Mouse (Mus musculus) lung, postnatal 0 days (tissue): ENCODE data around the gene Slfn14. TPM values are rescaled to one million over a fixed set of nuclear protein-coding genes. Genes with fewer than 3 reads are reported as not detected.

Experiments
- ATAC-seq: fragments of 200-750 bp; cut with Nextera tagmentation; 2 replicates; pipeline ENCODE4 v1.8.0; 2017; ENCODE audit warnings: moderate library complexity
- DNase-seq: peaks from one replicate; pipeline ENCODE4 v3.0.0-alpha.2; 2016; ENCODE audit warnings: low spot score
- H3K27ac ChIP-seq: fragments of 300-500 bp; sonication (generic); 2 replicates; pipeline ENCODE4 v1.5.1; 2014; ENCODE audit warnings: antibody characterized with exemption, mild to moderate bottlenecking, low read length, mixed read lengths
- H3K27me3 ChIP-seq: fragments of 300-500 bp; sonication (generic); replicated peaks from 2 replicates; pipeline ENCODE4 v1.6.1; 2014; ENCODE audit warnings: low read length, mixed read lengths; ENCODE audit not compliant: insufficient read depth
- H3K36me3 ChIP-seq: fragments of 300-500 bp; sonication (generic); 2 replicates; pipeline ENCODE4 v1.6.1; 2014; ENCODE audit warnings: low read length, mixed read lengths; ENCODE audit not compliant: insufficient read depth
- H3K4me1 ChIP-seq: fragments of 300-500 bp; sonication (generic); 2 replicates; pipeline ENCODE4 v1.6.1; 2014; ENCODE audit warnings: antibody characterized with exemption, low read depth, low read length, mixed read lengths; ENCODE audit not compliant: insufficient read depth
- H3K4me2 ChIP-seq: fragments of 300-500 bp; sonication (generic); replicated peaks from 2 replicates; pipeline ENCODE4 v1.6.1; 2014; ENCODE audit warnings: low read depth, mild to moderate bottlenecking, low read length, moderate library complexity, mixed read lengths
- H3K4me3 ChIP-seq: fragments of 300-500 bp; sonication (generic); 2 replicates; pipeline ENCODE4 v1.5.1; 2014; ENCODE audit warnings: low read depth, low read length
- H3K9ac ChIP-seq: fragments of 300-500 bp; sonication (generic); replicated peaks from 2 replicates; pipeline ENCODE4 v1.6.1; 2014; ENCODE audit warnings: low read depth, mild to moderate bottlenecking
- H3K9me3 ChIP-seq: fragments of 300-500 bp; sonication (generic); 2 replicates; pipeline ENCODE4 v1.6.1; 2016; ENCODE audit warnings: low read length, mixed read lengths
- CTCF ChIP-seq: IDR thresholded peaks from 2 replicates; pipeline ENCODE4 v1.5.1; 2016; ENCODE audit warnings: antibody characterized with exemption, mild to moderate bottlenecking
- EP300 ChIP-seq: IDR thresholded peaks from 2 replicates; pipeline ENCODE4 v1.6.1; 2016; ENCODE audit warnings: antibody characterized with exemption, mild to moderate bottlenecking, control low read depth
- WGBS: fragments of 180-500 bp; shearing (Covaris S2); extraction: QIAGEN DNeasy Blood & Tissue Kit; methylation state at CpG from one replicate; pipeline ENCODE4 v1.1.7; 2014; 5-methylcytosine and 5-hydroxymethylcytosine counted together
- polyA plus RNA-seq: library from polyadenylated mRNA; unstranded; fragments of >200 nt; fragmentation: Nextera tagmentation; extraction: Ambion mirVana; gene quantifications from 2 replicates; pipeline ENCODE4 v1.2.1, GENCODE M21; 2015

Gene Slfn14
- polyA plus RNA-seq, 1 experiment from 2014 or later, result 0.75 TPM

DNA sequence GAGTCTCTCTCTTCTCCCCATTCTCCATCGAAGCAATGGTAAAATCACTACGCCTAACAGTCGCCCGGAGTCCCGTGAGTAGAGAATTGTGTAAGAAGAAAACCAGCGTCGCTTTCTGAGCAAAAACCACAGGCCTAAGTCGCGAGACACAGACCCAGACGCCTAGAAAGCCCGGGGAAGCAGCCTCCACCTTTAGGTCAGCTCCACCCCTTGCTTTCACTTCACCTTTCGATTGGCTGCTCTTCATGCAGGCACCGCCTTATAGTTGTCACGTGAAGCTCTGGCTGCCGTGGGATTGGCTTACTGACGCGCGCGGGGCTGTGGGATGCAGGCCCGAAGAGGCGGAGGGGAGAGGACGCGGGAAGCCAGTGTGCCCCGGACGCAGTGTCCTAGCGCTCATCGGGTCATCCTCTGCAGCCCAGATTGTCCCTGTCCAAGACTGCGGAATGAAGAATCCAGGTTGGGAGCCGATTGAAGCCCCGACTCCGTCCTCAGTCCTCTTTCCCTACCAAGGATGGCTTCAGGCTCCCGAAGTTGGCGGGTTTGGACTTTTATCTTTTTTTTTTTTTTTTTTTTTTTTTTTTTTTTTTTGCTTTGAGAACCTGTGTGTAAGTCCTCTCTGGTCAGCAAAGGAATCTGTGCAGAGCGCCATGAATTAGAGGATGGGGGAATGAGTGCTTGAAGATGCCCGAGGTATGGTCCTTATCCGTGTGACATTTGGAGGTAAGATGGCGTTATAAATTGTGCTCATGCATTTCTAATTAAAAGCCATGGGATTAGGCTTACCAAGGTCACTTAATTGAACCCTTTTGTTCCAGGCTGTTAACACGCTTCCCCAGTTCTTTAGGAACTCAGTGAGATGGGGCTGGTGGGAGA is 5.1 kb upstream of the Slfn14 start:
- H3K4me2 ChIP-seq, result peak overlapping the region; percentile 73
- H3K4me3 ChIP-seq, result peak overlapping the region; percentile 56
- WGBS, result under 1% methylated on average over 38 of the region's 38 CpGs
- no peaks in the 10 kb centered on the region for H3K36me3 ChIP-seq
- H3K27ac ChIP-seq, result peak overlapping the region; percentile 65
- peaks cover 2% of the 10 kb centered on the region; the same call in 1 of the 2 replicates for H3K4me1 ChIP-seq
- no peaks in the 10 kb centered on the region for H3K9me3 ChIP-seq
- peak; percentile 99 for DNase-seq
- peak; percentile 100 for ATAC-seq
- no peaks in the 10 kb centered on the region for H3K27me3 ChIP-seq
- TF ChIP-seq CTCF, result no peak
- TF ChIP-seq EP300, result no peak
- H3K9ac ChIP-seq, result peak overlapping the region; percentile 53

DNA sequence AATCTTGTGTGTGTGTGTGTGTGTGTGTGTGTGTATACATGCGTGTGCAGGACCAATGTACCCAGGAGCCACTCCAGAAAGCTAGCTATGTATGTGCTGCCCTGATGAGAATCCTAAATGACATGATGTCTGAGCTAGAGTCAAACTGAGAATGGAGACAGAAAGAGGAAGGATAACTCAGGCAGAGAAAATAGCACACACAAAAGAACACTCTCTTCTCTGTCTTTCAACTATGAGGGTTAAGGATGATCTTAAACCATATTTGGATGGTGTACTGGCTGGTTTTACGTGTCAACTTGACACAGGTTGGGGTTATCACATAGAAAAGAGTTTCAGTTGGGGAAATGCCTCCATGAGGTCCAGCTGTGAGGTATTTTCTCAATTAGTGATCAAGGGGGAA is 3.1 kb upstream of the Slfn14 start:
- H3K9me3 ChIP-seq, result no peaks in the 10 kb centered on the region
- H3K4me3 ChIP-seq, result no peak overlapping the region
- H3K4me2 ChIP-seq, result no peak overlapping the region
- H3K9ac ChIP-seq, result no peak overlapping the region
- 82% methylated on average over 2 of the region's 2 CpGs for WGBS
- H3K4me1 ChIP-seq, result peaks cover 2% of the 10 kb centered on the region; the same call in 1 of the 2 replicates
- no peak overlapping the region for H3K27ac ChIP-seq
- no peaks in the 10 kb centered on the region for H3K27me3 ChIP-seq
- DNase-seq (no peak), ATAC-seq (no peak)
- TF ChIP-seq EP300, result no peak
- no peak for TF ChIP-seq CTCF
- H3K36me3 ChIP-seq, result no peaks in the 10 kb centered on the region

DNA sequence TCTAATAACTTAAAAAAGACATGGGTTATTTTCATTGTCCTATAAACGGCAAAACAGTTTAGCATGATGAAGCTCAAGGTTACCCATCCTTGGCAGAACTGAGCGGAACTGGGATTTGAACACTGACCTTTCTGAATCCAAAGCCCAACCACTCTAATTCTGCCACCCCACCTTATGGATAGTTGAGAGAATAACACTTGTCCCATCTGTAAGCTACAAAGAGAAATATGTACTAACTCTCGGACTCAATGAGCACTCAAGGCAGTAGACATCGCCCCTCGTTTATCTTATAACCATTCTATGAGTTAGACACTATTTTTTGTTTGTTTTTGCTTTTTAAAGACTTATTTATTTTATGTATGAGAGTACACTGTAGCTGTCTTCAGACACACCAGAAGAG is 2.5 kb upstream of the Slfn14 start:
- no peaks in the 10 kb centered on the region for H3K27me3 ChIP-seq
- 87% methylated on average over 5 of the region's 5 CpGs for whole genome bisulfite sequencing
- no peak overlapping the region for H3K4me2 ChIP-seq
- H3K4me1 ChIP-seq, result peaks cover 2% of the 10 kb centered on the region; the same call in 1 of the 2 replicates
- H3K36me3 ChIP-seq, result no peaks in the 10 kb centered on the region
- no peak for ATAC-seq
- TF ChIP-seq EP300 (no peak), CTCF (no peak)
- H3K27ac ChIP-seq, result no peak overlapping the region
- H3K4me3 ChIP-seq, result no peak overlapping the region
- DNase-seq, result no peak
- H3K9me3 ChIP-seq, result no peaks in the 10 kb centered on the region
- H3K9ac ChIP-seq, result no peak overlapping the region

DNA sequence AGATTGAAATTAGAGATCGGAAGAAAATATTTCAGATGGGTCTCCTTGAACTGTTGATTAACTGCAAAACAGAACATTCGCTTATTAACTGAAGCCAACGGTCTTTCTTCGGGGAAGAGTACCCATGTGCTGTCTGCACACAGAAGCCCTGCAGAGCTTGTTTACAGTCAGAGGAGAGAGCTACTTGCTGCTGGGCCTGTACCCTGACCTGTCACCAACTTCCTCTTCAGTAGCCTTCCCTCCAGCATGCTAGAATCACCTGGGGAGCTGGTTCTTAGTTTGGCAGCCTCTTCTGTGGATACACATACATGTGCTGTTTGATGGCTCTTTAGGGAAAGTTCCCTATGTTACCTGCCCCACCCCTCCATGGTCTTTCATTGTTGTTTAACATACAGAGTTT is 899 bp downstream of the Slfn14 start:
- H3K9ac ChIP-seq, result no peak overlapping the region
- no peak overlapping the region for H3K4me3 ChIP-seq

DNA sequence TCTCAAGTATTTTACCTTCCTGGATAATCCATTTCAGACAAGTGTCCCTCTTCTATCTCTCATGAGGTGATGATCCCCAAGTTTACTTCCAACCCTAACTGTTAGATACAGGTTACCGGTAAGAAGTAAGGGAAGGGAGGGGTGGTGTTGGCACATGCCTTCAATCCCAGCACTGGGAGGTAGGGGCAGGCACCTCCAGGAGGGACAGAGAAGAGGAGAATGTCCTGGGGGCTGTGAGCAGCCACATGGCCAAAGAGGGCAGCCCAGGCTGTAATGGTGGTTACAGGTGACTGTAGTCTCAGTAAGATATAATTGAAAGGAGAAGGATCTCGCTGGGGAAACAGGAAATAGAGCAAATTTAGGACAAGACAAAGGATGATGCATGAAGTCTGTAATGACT is 4.4 kb downstream of the Slfn14 start:
- ATAC-seq (no peak), DNase-seq (no peak)
- Histone ChIP-seq H3K27me3 (no peaks in the 10 kb centered on the region), H3K9ac (no peak overlapping the region), H3K4me2 (no peak overlapping the region), H3K27ac (no peak overlapping the region), H3K4me3 (no peak overlapping the region), H3K4me1 (no peaks in the 10 kb centered on the region), H3K9me3 (no peaks in the 10 kb centered on the region), H3K36me3 (no peaks in the 10 kb centered on the region)
- TF ChIP-seq CTCF (no peak), EP300 (no peak)
- WGBS, result 40% methylated on average over 2 of the region's 2 CpGs

More for the DNA sequence above, 899 bp downstream of the Slfn14 start:
- no peaks in the 10 kb centered on the region for H3K9me3 ChIP-seq
- TF ChIP-seq EP300 (no peak), CTCF (no peak)
- ATAC-seq, result no peak
- no peak overlapping the region for H3K4me2 ChIP-seq
- H3K27me3 ChIP-seq, result no peaks in the 10 kb centered on the region
- WGBS, result 94% methylated on average over 4 of the region's 4 CpGs
- H3K36me3 ChIP-seq, result no peaks in the 10 kb centered on the region
- no peaks in the 10 kb centered on the region; the same call in 1 of the 2 replicates for H3K4me1 ChIP-seq
- no peak overlapping the region for H3K27ac ChIP-seq
- DNase-seq, result no peak

DNA sequence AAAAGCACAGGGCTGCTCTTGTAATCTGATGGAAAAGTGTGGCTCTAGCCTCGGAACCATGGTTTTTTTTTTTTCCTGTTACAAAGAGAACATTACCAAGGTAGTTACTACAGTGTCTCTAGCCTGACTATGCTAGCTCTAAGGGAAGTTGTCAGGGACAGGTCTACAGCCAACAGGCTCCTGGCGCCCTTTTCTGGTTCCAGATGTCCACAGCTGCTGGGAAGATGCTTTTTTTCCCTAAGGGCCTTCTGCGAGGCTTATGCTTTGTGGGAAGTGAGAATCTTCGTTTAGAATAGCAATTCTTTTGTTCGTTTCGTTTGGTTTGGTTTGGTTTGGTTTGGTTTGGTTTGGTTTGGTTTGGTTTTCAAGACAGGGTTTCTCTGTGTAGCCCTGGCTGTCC is 6.8 kb downstream of the Slfn14 start:
- Histone ChIP-seq H3K4me1 (no peaks in the 10 kb centered on the region), H3K9ac (no peak overlapping the region), H3K36me3 (no peaks in the 10 kb centered on the region), H3K9me3 (no peaks in the 10 kb centered on the region), H3K27ac (no peak overlapping the region), H3K4me3 (no peak overlapping the region), H3K27me3 (no peaks in the 10 kb centered on the region), H3K4me2 (no peak overlapping the region)
- no peak for TF ChIP-seq EP300
- no peak for TF ChIP-seq CTCF
- ATAC-seq (no peak), DNase-seq (no peak)
- 66% methylated on average over 6 of the region's 6 CpGs for WGBS
